Mouse (Mus musculus) forelimb bud, embryonic 11.5 days (tissue): Measurements from ENCODE around the gene Rftn2.

Experiments
- DNase-seq: peaks from one replicate; pipeline ENCODE4 v3.0.0-alpha.2; 2012; ENCODE audit warnings: low read depth, low spot score

The Rftn2 gene

GRCm38 (mm10) chr1:55211081-55211480, 15.5 kb downstream of the Rftn2 start:
- no peak for DNase-seq

- peak; percentile 55 for DNase-seq
Measured at GRCm38 (mm10) chr1:55210202-55210965, 16.2 kb downstream of the Rftn2 start.

GRCm38 (mm10) chr1:55208500-55209140, 18.0 kb downstream of the Rftn2 start:
- no peak for DNase-seq

GRCm38 (mm10) chr1:55207561-55207960, 19.0 kb downstream of the Rftn2 start:
- no peak for DNase-seq

- DNase-seq = no peak
Measured at GRCm38 (mm10) chr1:55205808-55206327, 20.7 kb downstream of the Rftn2 start.

- DNase-seq = no peak
Measured at GRCm38 (mm10) chr1:55201850-55202752, 24.5 kb downstream of the Rftn2 start.

- DNase-seq = no peak
Measured at GRCm38 (mm10) chr1:55198719-55199118, 27.9 kb downstream of the Rftn2 start.

DNA sequence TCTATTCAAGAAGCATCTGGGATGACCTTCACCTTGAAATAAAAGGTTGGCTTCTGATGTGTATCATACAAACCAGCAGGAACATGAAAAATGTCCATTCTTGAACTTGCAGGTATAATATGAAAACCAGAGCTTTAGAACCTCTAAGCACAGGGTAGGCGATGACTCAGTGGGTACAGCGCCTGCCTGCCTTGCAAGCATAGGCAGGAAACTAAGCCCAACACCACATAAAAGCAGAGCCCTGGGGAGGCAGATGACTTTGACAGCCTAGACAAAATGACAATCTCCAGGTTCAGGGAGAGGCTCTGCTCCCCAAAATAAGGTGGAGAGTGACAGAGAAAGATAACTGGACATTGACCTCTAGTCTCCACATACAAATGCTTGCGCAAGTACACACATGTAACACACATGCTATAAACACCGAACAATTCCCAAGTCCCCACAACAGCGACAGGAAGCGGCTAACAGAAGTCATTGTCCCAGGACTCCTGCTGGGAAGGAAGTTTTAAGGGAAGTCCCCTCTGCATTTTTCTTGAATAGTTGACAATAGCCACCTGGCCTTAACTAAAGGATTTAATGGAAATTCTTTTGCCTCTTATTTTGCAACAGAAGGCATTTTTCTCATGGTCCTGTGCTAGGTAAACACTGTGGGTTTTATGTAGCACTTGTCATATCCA, 30.1 kb downstream of the Rftn2 start:
- no peak for DNase-seq

DNA sequence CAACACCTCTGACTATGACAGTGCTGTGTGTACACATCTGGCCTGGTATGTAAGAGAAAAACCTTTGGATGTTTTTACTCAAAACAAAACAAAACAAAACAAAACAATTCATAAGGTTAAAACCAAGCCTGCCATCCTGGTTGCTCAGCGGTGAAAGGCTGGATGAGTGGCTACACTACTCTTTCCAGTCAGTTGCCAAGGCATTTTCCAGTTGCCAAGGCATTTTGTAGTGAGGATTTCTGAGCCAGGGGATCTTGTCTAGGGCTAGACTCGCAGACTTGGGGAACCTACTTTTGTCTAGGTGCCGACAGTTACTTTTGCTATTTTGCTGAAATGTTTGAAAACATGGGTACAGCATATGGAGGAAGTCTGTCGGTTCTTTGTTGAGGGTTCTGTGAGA, 31.6 kb downstream of the Rftn2 start:
- DNase-seq = no peak

GRCm38 (mm10) chr1:55194064-55194915, 32.3 kb downstream of the Rftn2 start:
- DNase-seq = no peak

- DNase-seq = peak; percentile 73
Measured at GRCm38 (mm10) chr1:55193316-55193715, 33.3 kb downstream of the Rftn2 start.

GRCm38 (mm10) chr1:55192824-55193223, 33.8 kb downstream of the Rftn2 start:
- no peak for DNase-seq

DNA sequence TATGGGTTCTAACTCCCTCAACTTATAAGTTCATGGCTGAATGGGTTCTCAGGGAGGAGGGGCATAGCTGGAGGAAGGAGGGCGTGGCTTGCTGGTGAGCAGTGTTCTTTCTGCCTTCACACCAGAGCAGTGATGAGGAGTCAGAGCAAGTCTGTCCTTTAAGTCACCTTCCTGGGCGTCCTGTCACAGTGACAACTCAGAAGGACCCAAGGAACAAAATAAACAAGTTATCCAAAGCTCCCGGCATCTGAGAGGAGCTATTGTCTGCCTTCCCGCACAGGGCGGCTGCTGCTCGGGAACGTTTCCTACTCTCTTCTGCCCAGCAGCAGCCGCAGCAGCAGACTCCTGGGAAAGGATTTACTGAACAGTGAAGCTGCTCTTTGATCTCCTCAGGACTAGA, 34.6 kb downstream of the Rftn2 start:
- DNase-seq = no peak

DNA sequence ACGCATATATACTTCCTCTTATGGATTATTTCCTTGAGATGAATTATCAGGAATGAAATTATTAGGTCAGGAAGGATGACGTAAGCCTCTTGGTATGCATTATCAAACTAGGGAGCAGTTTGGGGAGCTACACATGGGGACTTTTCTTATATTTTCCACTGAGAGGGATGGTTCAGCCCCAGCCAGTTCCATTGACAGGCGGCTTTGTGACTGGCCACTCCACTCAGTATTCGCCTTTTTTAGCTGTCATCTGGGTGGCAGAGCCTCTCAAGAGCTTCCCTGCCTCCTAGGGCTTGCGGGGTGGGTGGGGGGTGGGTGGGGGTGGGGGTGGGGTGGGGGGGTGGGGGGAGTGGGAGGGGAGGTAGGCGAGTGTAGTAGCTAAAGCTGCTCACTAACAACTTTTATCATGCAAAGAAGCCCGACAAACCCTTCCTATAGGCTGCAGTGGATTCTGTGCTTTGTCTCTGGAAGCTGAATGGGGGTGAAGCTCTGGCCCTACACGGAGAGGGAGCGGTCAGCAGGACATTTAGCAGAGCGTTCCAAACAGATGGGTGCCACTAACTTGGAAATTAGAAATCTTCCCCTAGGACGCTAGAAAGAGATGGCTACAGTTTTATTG, 39.9 kb downstream of the Rftn2 start:
- DNase-seq = no peak

DNA sequence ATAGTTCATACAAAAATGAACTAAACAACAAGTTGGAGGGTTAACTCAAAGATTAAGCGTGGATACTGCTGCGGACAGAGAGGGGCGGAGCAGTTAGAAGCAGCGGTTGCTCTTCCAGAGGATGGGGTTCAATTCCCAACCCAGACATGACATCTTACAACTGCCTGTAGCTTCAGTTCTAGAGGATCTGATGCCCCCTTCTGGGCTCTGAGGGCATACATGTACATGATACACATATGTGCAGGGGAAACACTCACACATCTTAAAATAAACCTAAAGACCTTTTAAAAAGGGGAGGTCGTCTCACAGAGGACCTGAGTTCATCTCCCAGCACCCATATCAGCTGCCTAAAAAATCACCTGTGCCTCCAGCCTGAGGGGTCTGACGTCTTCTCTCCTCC, 40.9 kb downstream of the Rftn2 start:
- no peak for DNase-seq

DNA sequence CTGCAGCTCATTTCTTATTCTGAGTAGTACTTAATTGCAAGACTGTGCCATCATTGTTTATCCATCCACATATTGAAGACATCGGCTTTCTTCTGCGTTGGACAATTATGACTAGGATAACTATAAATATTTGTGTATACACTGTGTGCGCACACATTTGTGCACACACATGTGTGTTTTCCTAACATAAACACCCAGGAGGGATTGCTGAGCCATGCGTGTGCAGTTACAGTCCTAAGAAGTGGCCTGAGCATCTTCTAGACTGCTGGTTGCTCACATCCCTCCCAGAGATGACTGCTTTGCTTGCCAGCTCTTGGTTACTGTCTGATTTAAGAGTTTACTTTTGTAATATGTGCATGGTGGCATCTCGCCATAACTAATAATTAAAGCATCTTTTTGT, 44.2 kb downstream of the Rftn2 start:
- no peak for DNase-seq

- DNase-seq = no peak
Measured at GRCm38 (mm10) chr1:55179917-55180566, 46.5 kb downstream of the Rftn2 start.

DNA sequence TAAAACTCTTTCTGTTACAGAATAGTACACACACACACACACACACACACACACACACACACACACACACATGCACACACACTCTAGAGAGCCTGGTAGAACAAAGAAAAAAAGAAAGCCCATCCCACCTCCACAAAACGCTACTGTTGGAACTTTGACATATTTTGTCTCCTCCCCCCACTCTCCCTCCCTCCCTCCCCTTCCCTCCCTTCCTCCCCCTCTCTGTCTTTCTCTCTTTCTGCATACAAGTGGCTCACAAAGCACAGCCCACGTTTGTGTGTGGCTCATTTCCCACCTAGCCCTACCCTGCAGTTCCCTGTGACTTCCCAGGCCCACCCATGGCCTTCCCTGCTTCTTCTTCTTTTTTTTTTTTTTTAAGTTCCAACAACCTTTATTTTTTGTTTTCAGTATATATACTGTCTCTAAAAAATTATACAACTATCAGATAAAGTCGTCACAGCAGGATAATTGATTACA, 52.0 kb downstream of the Rftn2 start:
- no peak for DNase-seq
